Mouse (Mus musculus): ENCODE results near the gene Dmd. TPM values are rescaled to one million over a fixed set of nuclear protein-coding genes. Genes with fewer than 3 reads are reported as not detected.

Dmd gene
- total RNA-seq, 2 experiments from 2014 or later: 72.6 to 75.0 TPM

GRCm38 (mm10) chrX:84960972-84961371 lies 2012.3 kb downstream of the Dmd start:
- Histone ChIP-seq H3K27ac (no peak overlapping the region), H3K4me3 (no peak overlapping the region)
- TF ChIP-seq CTCF (conservative IDR thresholded peaks at IDR 0.05): no peak
- no peak for DNase-seq (ENCODE audit: low spot score in 2 of 2)

GRCm38 (mm10) chrX:85008304-85008703 lies 2059.6 kb downstream of the Dmd start:
- Histone ChIP-seq H3K27ac (0 out of 2 replicates have a peak overlapping the region, but pooled peaks have one; percentile 23), H3K4me3 (no peak overlapping the region)
- peak; percentile 61 for TF ChIP-seq CTCF (conservative IDR thresholded peaks at IDR 0.05)
- DNase-seq (ENCODE audit: low spot score in 2 of 2): no peak

- Histone ChIP-seq H3K27ac (no peak overlapping the region), H3K4me3 (no peak overlapping the region)
- DNase-seq (ENCODE audit: low spot score in 2 of 2): no peak
- TF ChIP-seq CTCF (conservative IDR thresholded peaks at IDR 0.05): no peak
These were observed 2092.9 kb downstream of the Dmd start for GRCm38 (mm10) chrX:85041466-85042058.

GRCm38 (mm10) chrX:85046631-85047030 lies 2098.0 kb downstream of the Dmd start:
- Histone ChIP-seq H3K27ac (no peak overlapping the region), H3K4me3 (no peak overlapping the region)
- no peak for DNase-seq (ENCODE audit: low spot score in 2 of 2)
- no peak for TF ChIP-seq CTCF (conservative IDR thresholded peaks at IDR 0.05)

GRCm38 (mm10) chrX:85048141-85049110 lies 2099.8 kb downstream of the Dmd start:
- Histone ChIP-seq H3K4me3 (peak overlapping the region; percentile 68), H3K27ac (peak overlapping the region; percentile 91)
- no peak for TF ChIP-seq CTCF (conservative IDR thresholded peaks at IDR 0.05)
- peak; percentile 11 to 47 for DNase-seq (ENCODE audit: low spot score in 2 of 2)

- DNase-seq (ENCODE audit: low spot score in 2 of 2): no peak
- H3K4me3 ChIP-seq: peak overlapping the region; percentile 48
These were observed 2100.9 kb downstream of the Dmd start for GRCm38 (mm10) chrX:85049593-85049992.

GRCm38 (mm10) chrX:85073602-85074001 lies 2124.9 kb downstream of the Dmd start:
- Histone ChIP-seq H3K4me3 (no peak overlapping the region), H3K27ac (no peak overlapping the region)
- TF ChIP-seq CTCF (conservative IDR thresholded peaks at IDR 0.05): no peak
- no peak for DNase-seq (ENCODE audit: low spot score in 2 of 2)

More at GRCm38 (mm10) chrX:85049593-85049992, 2100.9 kb downstream of the Dmd start:
- TF ChIP-seq CTCF (conservative IDR thresholded peaks at IDR 0.05): no peak
- H3K27ac ChIP-seq: peak overlapping the region; percentile 67; the same call in 1 of the 2 replicates

GRCm38 (mm10) chrX:85076845-85077244 lies 2128.2 kb downstream of the Dmd start:
- no peak for TF ChIP-seq CTCF (conservative IDR thresholded peaks at IDR 0.05)
- no peak for DNase-seq (ENCODE audit: low spot score in 2 of 2)
- Histone ChIP-seq H3K27ac (no peak overlapping the region), H3K4me3 (no peak overlapping the region)

- no peak overlapping the region for H3K27ac ChIP-seq
- H3K4me3 ChIP-seq: no peak overlapping the region
- TF ChIP-seq CTCF (conservative IDR thresholded peaks at IDR 0.05): no peak
- no peak for DNase-seq (ENCODE audit: low spot score in 2 of 2)
These were observed 2128.9 kb downstream of the Dmd start for GRCm38 (mm10) chrX:85077605-85078004.

- DNase-seq (ENCODE audit: low spot score in 2 of 2): no peak
- no peak overlapping the region for H3K27ac ChIP-seq
- no peak for TF ChIP-seq CTCF (conservative IDR thresholded peaks at IDR 0.05)
- H3K4me3 ChIP-seq: no peak overlapping the region
These were observed 2130.5 kb downstream of the Dmd start for GRCm38 (mm10) chrX:85079174-85079573.

- no peak for TF ChIP-seq CTCF (conservative IDR thresholded peaks at IDR 0.05)
- no peak overlapping the region for H3K4me3 ChIP-seq
- no peak for DNase-seq (ENCODE audit: low spot score in 2 of 2)
- H3K27ac ChIP-seq: peak overlapping the region; percentile 55
These were observed 2135.8 kb downstream of the Dmd start for GRCm38 (mm10) chrX:85084237-85085153.

GRCm38 (mm10) chrX:85089506-85089905 lies 2140.8 kb downstream of the Dmd start:
- TF ChIP-seq CTCF (conservative IDR thresholded peaks at IDR 0.05): no peak
- no peak for DNase-seq (ENCODE audit: low spot score in 2 of 2)
- H3K27ac ChIP-seq: peak overlapping the region; percentile 43; the same call in 1 of the 2 replicates
- no peak overlapping the region for H3K4me3 ChIP-seq

Measured in layer of hippocampus, adult 2 months (tissue).